ENCODE assay signal across 24 mouse cellular contexts in genomic region chr12:30030571-30030970, GRCm38 (mm10).
DNase-seq lines count a peak whose midpoint lies in the region; ATAC-seq lines count a peak whose summit lies in the region.
"Had no signal": no experiment of that assay in that cellular context is flagged by ENCODE, and none has a peak within 500 bp of the region (broad histone marks: within the 10 kb centered on the region; RNA-seq: fewer than 3 reads in every experiment).

No protein-coding gene starts in this region.

- H3K27ac ChIP-seq in heart, embryonic 11.5 days (ENCODE audit: low read depth, low read length) = no peak overlapping the region
- no peak overlapping the region for H3K27ac ChIP-seq in hindbrain, embryonic 12.5 days
- H3K27ac ChIP-seq: embryonic facial prominence, embryonic 10.5 days; embryonic facial prominence, embryonic 12.5 days; forebrain, embryonic 13.5 days; forebrain, embryonic 15.5 days had no signal

- no peak for ATAC-seq in heart, embryonic 11.5 days (replicated peaks; ENCODE audit: insufficient number of reproducible peaks, low FRiP score, low TSS enrichment)
- no peak for ATAC-seq in hindbrain, embryonic 12.5 days (ENCODE audit: low FRiP score)
- ATAC-seq: CD4-positive, CD25-positive, alpha-beta regulatory T cell, adult 4 months; forebrain, embryonic 13.5 days; forebrain, embryonic 15.5 days had no signal

- H3K36me3 ChIP-seq in heart, embryonic 11.5 days (ENCODE audit: control insufficient read depth, insufficient read depth, low read length) = no peaks in the 10 kb centered on the region
- H3K36me3 ChIP-seq in hindbrain, embryonic 12.5 days = no peaks in the 10 kb centered on the region
- H3K36me3 ChIP-seq: embryonic facial prominence, embryonic 10.5 days; embryonic facial prominence, embryonic 12.5 days; forebrain, embryonic 15.5 days; G1E had no signal

- H3K27me3 ChIP-seq in heart, embryonic 11.5 days (ENCODE audit: control insufficient read depth, insufficient read depth, low read length) = no peaks in the 10 kb centered on the region
- H3K27me3 ChIP-seq in hindbrain, embryonic 12.5 days = no peaks in the 10 kb centered on the region
- H3K27me3 ChIP-seq: CH12.LX; embryonic facial prominence, embryonic 12.5 days; forebrain, embryonic 13.5 days; forebrain, embryonic 15.5 days had no signal

- no peak overlapping the region for H3K4me3 ChIP-seq in heart, embryonic 11.5 days (ENCODE audit: low read depth, low read length)
- no peak overlapping the region for H3K4me3 ChIP-seq in hindbrain, embryonic 12.5 days
- H3K4me3 ChIP-seq: embryonic facial prominence, embryonic 10.5 days; embryonic facial prominence, embryonic 12.5 days; forebrain, embryonic 13.5 days; forebrain, embryonic 15.5 days had no signal

- peak; percentile 82 for DNase-seq in heart, adult 11 months
- DNase-seq in lung, postnatal 10 days = peak; percentile 33
- no peak for DNase-seq in lung, postnatal 14 days
- DNase-seq in urinary bladder, adult 2 months (ENCODE audit: low spot score) = peak; percentile 1
- no peak for DNase-seq in urinary bladder, postnatal 10 days (ENCODE audit: low spot score)
- peak; percentile 51 for DNase-seq in lung, postnatal 36 days
- DNase-seq: adrenal gland, adult 8-10 months; adrenal gland, postnatal 14 days; adrenal gland, postnatal 36 days; B cell, adult 2 months; cerebellum, adult 11-12 months; cerebellum, adult 2 months; cerebellum, adult 9-10 months; cerebellum, postnatal 10 days; cerebellum, postnatal 25 days had no signal

- no peak overlapping the region for H3K9ac ChIP-seq in heart, embryonic 11.5 days (ENCODE audit: low read depth, low read length)
- H3K9ac ChIP-seq in hindbrain, embryonic 12.5 days = no peak overlapping the region
- H3K9ac ChIP-seq: embryonic facial prominence, embryonic 12.5 days; forebrain, embryonic 13.5 days; forebrain, embryonic 15.5 days had no signal

- no peaks in the 10 kb centered on the region for H3K9me3 ChIP-seq in heart, embryonic 11.5 days (replicated peaks; ENCODE audit: control insufficient read depth, low read length)
- H3K9me3 ChIP-seq in hindbrain, embryonic 12.5 days (replicated peaks) = no peaks in the 10 kb centered on the region
- H3K9me3 ChIP-seq: embryonic facial prominence, embryonic 10.5 days; embryonic facial prominence, embryonic 12.5 days; forebrain, embryonic 13.5 days; forebrain, embryonic 15.5 days had no signal

- no peak overlapping the region for H3K4me2 ChIP-seq in heart, embryonic 11.5 days
- no peak overlapping the region for H3K4me2 ChIP-seq in hindbrain, embryonic 12.5 days (replicated peaks)
- H3K4me2 ChIP-seq: embryonic facial prominence, embryonic 12.5 days; forebrain, embryonic 13.5 days; forebrain, embryonic 15.5 days had no signal

- WGBS in heart, embryonic 11.5 days (ENCODE audit: insufficient replicate concordance) = 55% methylated on average over 5 of the region's 5 CpGs
- 70% methylated on average over 5 of the region's 5 CpGs for WGBS in hindbrain, embryonic 12.5 days

- H3K4me1 ChIP-seq in heart, embryonic 11.5 days (ENCODE audit: control insufficient read depth, insufficient read depth, low read length) = no peaks in the 10 kb centered on the region
- H3K4me1 ChIP-seq in hindbrain, embryonic 12.5 days = peaks cover 3% of the 10 kb centered on the region
- H3K4me1 ChIP-seq: embryonic facial prominence, embryonic 12.5 days; forebrain, embryonic 13.5 days had no signal

Comparison
In these comparisons a context has a peak if more than half of its experiments do, and no peak if none do; other contexts are left out.
1. DNase-seq: peak in heart, adult 11 months (single experiment), lung, postnatal 10 days (single experiment), urinary bladder, adult 2 months (single experiment) and lung, postnatal 36 days (single experiment); none in lung, postnatal 14 days (single experiment) and urinary bladder, postnatal 10 days (single experiment).